Mouse (Mus musculus): Measurements from ENCODE around the gene Usp22.

Usp22 gene

GRCm38 (mm10) chr11:61108911-61109361 lies 65.9 kb downstream of the Usp22 start:
- no peak for DNase-seq (ENCODE audit: low read depth, low spot score)

- DNase-seq (ENCODE audit: low read depth, low spot score) = peak; percentile 94
These were observed 70.5 kb downstream of the Usp22 start for GRCm38 (mm10) chr11:61104241-61104901.

GRCm38 (mm10) chr11:61102397-61103339 lies 72.2 kb downstream of the Usp22 start:
- DNase-seq (ENCODE audit: low read depth, low spot score) = no peak

All from WW6 (cell line).